Mouse (Mus musculus): ENCODE data around the gene Fbxl17. TPM values are rescaled to one million over a fixed set of nuclear protein-coding genes. Genes with fewer than 3 reads are reported as not detected.

Gene Fbxl17
- polyA plus RNA-seq, 1 experiment: 5.9 TPM

- whole genome bisulfite sequencing: 75% methylated on average over 7 of the region's 7 CpGs
- Histone ChIP-seq H3K36me3 (ENCODE audit: control insufficient read depth, insufficient read depth, low read length) (peaks cover under 1% of the 10 kb centered on the region; the same call in 1 of the 2 replicates), H3K4me1 (ENCODE audit: control insufficient read depth, insufficient read depth, insufficient read length, low read length) (no peaks in the 10 kb centered on the region; the same call in 1 of the 2 replicates), H3K27ac (ENCODE audit: insufficient read depth, low read depth, low read length) (no peak overlapping the region), H3K27me3 (ENCODE audit: control insufficient read depth, insufficient read depth, low read length) (no peaks in the 10 kb centered on the region), H3K4me3 (ENCODE audit: low read depth, low read length) (no peak overlapping the region)
- TF ChIP-seq CTCF (IDR thresholded peaks at IDR 0.05; ENCODE audit: extremely low read depth, insufficient read length, insufficient replicate concordance, low read depth, low read length) (no peak), POLR2A (IDR thresholded peaks at IDR 0.05; ENCODE audit: low read depth, low read length) (no peak)
Measured at GRCm38 (mm10) chr17:63493876-63494580, 5.8 kb downstream of the Fbxl17 start.

- WGBS: 36% methylated on average over 5 of the region's 5 CpGs
- Histone ChIP-seq H3K27ac (ENCODE audit: insufficient read depth, low read depth, low read length) (0 out of 2 replicates have a peak overlapping the region, but pooled peaks have one; percentile 6), H3K36me3 (ENCODE audit: control insufficient read depth, insufficient read depth, low read length) (peaks cover 3% of the 10 kb centered on the region; the same call in 1 of the 2 replicates), H3K27me3 (ENCODE audit: control insufficient read depth, insufficient read depth, low read length) (no peaks in the 10 kb centered on the region), H3K4me1 (ENCODE audit: control insufficient read depth, insufficient read depth, insufficient read length, low read length) (no peaks in the 10 kb centered on the region; the same call in 1 of the 2 replicates), H3K4me3 (ENCODE audit: low read depth, low read length) (no peak overlapping the region)
- TF ChIP-seq CTCF (IDR thresholded peaks at IDR 0.05; ENCODE audit: extremely low read depth, insufficient read length, insufficient replicate concordance, low read depth, low read length) (peak; percentile 25; the same call in 1 of the 2 replicates), POLR2A (IDR thresholded peaks at IDR 0.05; ENCODE audit: low read depth, low read length) (no peak)
Measured at GRCm38 (mm10) chr17:63493274-63493673, 6.5 kb downstream of the Fbxl17 start.

GRCm38 (mm10) chr17:63492665-63493273 lies 7.0 kb downstream of the Fbxl17 start:
- 57% methylated on average over 8 of the region's 8 CpGs for WGBS
- TF ChIP-seq POLR2A (IDR thresholded peaks at IDR 0.05; ENCODE audit: low read depth, low read length): no peak
- no peak for TF ChIP-seq CTCF (IDR thresholded peaks at IDR 0.05; ENCODE audit: extremely low read depth, insufficient read length, insufficient replicate concordance, low read depth, low read length)
- Histone ChIP-seq H3K27ac (ENCODE audit: insufficient read depth, low read depth, low read length) (peak overlapping the region; percentile 6; the same call in 1 of the 2 replicates), H3K4me1 (ENCODE audit: control insufficient read depth, insufficient read depth, insufficient read length, low read length) (no peaks in the 10 kb centered on the region; the same call in 1 of the 2 replicates), H3K27me3 (ENCODE audit: control insufficient read depth, insufficient read depth, low read length) (no peaks in the 10 kb centered on the region), H3K4me3 (ENCODE audit: low read depth, low read length) (no peak overlapping the region), H3K36me3 (ENCODE audit: control insufficient read depth, insufficient read depth, low read length) (peaks cover 3% of the 10 kb centered on the region; the same call in 1 of the 2 replicates)

- Histone ChIP-seq H3K27ac (ENCODE audit: insufficient read depth, low read depth, low read length) (no peak overlapping the region), H3K4me3 (ENCODE audit: low read depth, low read length) (no peak overlapping the region), H3K36me3 (ENCODE audit: control insufficient read depth, insufficient read depth, low read length) (peaks cover 11% of the 10 kb centered on the region), H3K27me3 (ENCODE audit: control insufficient read depth, insufficient read depth, low read length) (no peaks in the 10 kb centered on the region), H3K4me1 (ENCODE audit: control insufficient read depth, insufficient read depth, insufficient read length, low read length) (no peaks in the 10 kb centered on the region; the same call in 1 of the 2 replicates)
- 84% methylated on average over 4 of the region's 4 CpGs for WGBS
- no peak for TF ChIP-seq CTCF (IDR thresholded peaks at IDR 0.05; ENCODE audit: extremely low read depth, insufficient read length, insufficient replicate concordance, low read depth, low read length)
- TF ChIP-seq POLR2A (IDR thresholded peaks at IDR 0.05; ENCODE audit: low read depth, low read length): no peak
Measured at GRCm38 (mm10) chr17:63489525-63489924, 10.3 kb downstream of the Fbxl17 start.

- Histone ChIP-seq H3K4me3 (ENCODE audit: low read depth, low read length) (no peak overlapping the region), H3K4me1 (ENCODE audit: control insufficient read depth, insufficient read depth, insufficient read length, low read length) (no peaks in the 10 kb centered on the region), H3K27me3 (ENCODE audit: control insufficient read depth, insufficient read depth, low read length) (no peaks in the 10 kb centered on the region), H3K36me3 (ENCODE audit: control insufficient read depth, insufficient read depth, low read length) (peaks cover 4% of the 10 kb centered on the region; the same call in 1 of the 2 replicates), H3K27ac (ENCODE audit: insufficient read depth, low read depth, low read length) (no peak overlapping the region)
- WGBS: 9% methylated on average over 6 of the region's 6 CpGs
- TF ChIP-seq CTCF (IDR thresholded peaks at IDR 0.05; ENCODE audit: extremely low read depth, insufficient read length, insufficient replicate concordance, low read depth, low read length): peak; percentile 64; the same call in 1 of the 2 replicates
- TF ChIP-seq POLR2A (IDR thresholded peaks at IDR 0.05; ENCODE audit: low read depth, low read length): no peak
Measured at GRCm38 (mm10) chr17:63467866-63468265, 32.0 kb downstream of the Fbxl17 start.

GRCm38 (mm10) chr17:63465239-63465638 lies 34.6 kb downstream of the Fbxl17 start:
- peaks cover 2% of the 10 kb centered on the region for H3K36me3 ChIP-seq (ENCODE audit: control insufficient read depth, insufficient read depth, low read length)
- H3K27me3 ChIP-seq (ENCODE audit: control insufficient read depth, insufficient read depth, low read length): no peaks in the 10 kb centered on the region
- no peak overlapping the region for H3K27ac ChIP-seq (ENCODE audit: insufficient read depth, low read depth, low read length)
- no peak overlapping the region for H3K4me3 ChIP-seq (ENCODE audit: low read depth, low read length)
- 58% methylated on average over 1 of the region's 1 CpGs for WGBS
- no peaks in the 10 kb centered on the region for H3K4me1 ChIP-seq (ENCODE audit: control insufficient read depth, insufficient read depth, insufficient read length, low read length)
- no peak for TF ChIP-seq POLR2A (IDR thresholded peaks at IDR 0.05; ENCODE audit: low read depth, low read length)
- no peak for TF ChIP-seq CTCF (IDR thresholded peaks at IDR 0.05; ENCODE audit: extremely low read depth, insufficient read length, insufficient replicate concordance, low read depth, low read length)

- WGBS: 80% methylated on average over 7 of the region's 7 CpGs
- Histone ChIP-seq H3K4me3 (ENCODE audit: low read depth, low read length) (no peak overlapping the region), H3K27ac (ENCODE audit: insufficient read depth, low read depth, low read length) (no peak overlapping the region), H3K4me1 (ENCODE audit: control insufficient read depth, insufficient read depth, insufficient read length, low read length) (no peaks in the 10 kb centered on the region), H3K36me3 (ENCODE audit: control insufficient read depth, insufficient read depth, low read length) (no peaks in the 10 kb centered on the region; the same call in 1 of the 2 replicates), H3K27me3 (ENCODE audit: control insufficient read depth, insufficient read depth, low read length) (no peaks in the 10 kb centered on the region)
- no peak for TF ChIP-seq CTCF (IDR thresholded peaks at IDR 0.05; ENCODE audit: extremely low read depth, insufficient read length, insufficient replicate concordance, low read depth, low read length)
- TF ChIP-seq POLR2A (IDR thresholded peaks at IDR 0.05; ENCODE audit: low read depth, low read length): no peak
Measured at GRCm38 (mm10) chr17:63462512-63462911, 37.3 kb downstream of the Fbxl17 start.

Measured in small intestine, adult 2 months (tissue).